In the genomic region with DNA sequence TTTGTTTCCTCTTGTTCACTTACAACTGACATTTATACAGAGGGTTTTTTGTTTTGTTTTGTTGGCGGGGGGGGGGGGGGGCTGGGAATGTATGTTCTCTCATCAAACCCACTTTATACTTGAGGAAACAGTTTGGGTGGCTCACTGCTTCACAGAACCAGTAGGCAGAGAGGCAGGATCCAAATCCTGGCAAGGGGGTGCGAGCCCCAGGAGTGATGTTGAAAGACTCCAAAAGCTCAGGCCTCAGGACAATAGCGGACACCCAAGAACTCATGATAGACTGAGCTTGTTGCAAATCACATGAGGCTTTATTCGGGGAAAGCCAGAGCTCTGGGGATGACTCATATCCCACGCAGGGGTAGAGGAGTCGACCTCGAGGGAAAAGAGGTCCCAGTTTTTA, we compare ENCODE assay signal across 11 mouse cellular contexts. TPM values are rescaled to one million over a fixed set of nuclear protein-coding genes. Genes with fewer than 3 reads are reported as not detected.
DNase-seq lines count a peak whose midpoint lies in the region; ATAC-seq and TF ChIP-seq lines count a peak whose summit lies in the region.
"Not testable (repeated sequence)": the region's sequence is repeated elsewhere in the genome, so short reads cannot be mapped to it uniquely, and the experiment has no call there.
"Had no signal": no experiment of that assay in that cellular context is flagged by ENCODE, and none has a peak within 500 bp of the region (broad histone marks: within the 10 kb centered on the region; RNA-seq: fewer than 3 reads in every experiment).

No protein-coding gene starts in this region.

- not testable (repeated sequence) for TF ChIP-seq CTCF in CH12.LX (conservative IDR thresholded peaks at IDR 0.05 in 1 of 2, IDR thresholded peaks at IDR 0.05 in 1 of 2; ENCODE audit: low read depth in 2 of 2, low read length in 2 of 2); bone marrow macrophage, adult 2 months (IDR thresholded peaks at IDR 0.05; ENCODE audit: low read depth, low read length)

- H3K9ac ChIP-seq in CH12.LX (ENCODE audit: insufficient read depth, low read depth); forebrain, embryonic 11.5 days (ENCODE audit: low read length): not testable (repeated sequence)

- TF ChIP-seq POLR2A in CH12.LX (IDR thresholded peaks at IDR 0.05; ENCODE audit: low read depth, low read length); bone marrow macrophage, adult 2 months (IDR thresholded peaks at IDR 0.05; ENCODE audit: borderline replicate concordance, low read depth, low read length): not testable (repeated sequence)

- H3K27ac ChIP-seq in CH12.LX (ENCODE audit: insufficient read depth, low read depth); forebrain, embryonic 11.5 days (ENCODE audit: low read depth, low read length); heart, embryonic 10.5 days: not testable (repeated sequence)
- H3K27ac ChIP-seq in bone marrow macrophage, adult 2 months (ENCODE audit: insufficient read depth, low read depth, low read length): peak overlapping the region; percentile 92
- peak overlapping the region; percentile 44 for H3K27ac ChIP-seq in macrophage

- not testable (repeated sequence) for H3K36me3 ChIP-seq in CH12.LX (replicated peaks in 1 of 2; ENCODE audit: control insufficient read depth in 1 of 2, insufficient read depth in 1 of 2, low read length in 1 of 2); forebrain, embryonic 11.5 days (ENCODE audit: control insufficient read depth, insufficient read depth, low read length); heart, embryonic 10.5 days; macrophage (ENCODE audit: inconsistent target)

- peaks cover 5 to 49% of the 10 kb centered on the region in 2 experiments for H3K4me1 ChIP-seq in CH12.LX (ENCODE audit: control insufficient read depth in 1 of 2, insufficient read depth in 2 of 2)
- H3K4me1 ChIP-seq in bone marrow macrophage, adult 2 months (ENCODE audit: control insufficient read depth, insufficient read depth, low read length): peaks cover 24% of the 10 kb centered on the region
- not testable (repeated sequence) for H3K4me1 ChIP-seq in forebrain, embryonic 11.5 days (replicated peaks; ENCODE audit: control insufficient read depth, insufficient read depth, low read length); heart, embryonic 10.5 days

- not testable (repeated sequence) for H3K9me3 ChIP-seq in CH12.LX (replicated peaks; ENCODE audit: low read length); forebrain, embryonic 11.5 days (ENCODE audit: control insufficient read depth, low read length); heart, embryonic 10.5 days

- not testable (repeated sequence) for H3K79me2 ChIP-seq in CH12.LX (replicated peaks; ENCODE audit: control insufficient read depth, extremely low read depth, insufficient read depth, poor library complexity, severe bottlenecking); macrophage (ENCODE audit: inconsistent target)

- not testable (repeated sequence) for TF ChIP-seq EP300 in CH12.LX (IDR thresholded peaks at IDR 0.05; ENCODE audit: low read length)

- in situ Hi-C loops in CH12.LX (cut with MboI; ENCODE audit: low pct_ligation_motif_present, low pct_unique_long_range_greater_than_20kb, low sequenced_read_pairs): not testable (repeated sequence)

- ATAC-seq in forebrain, embryonic 11.5 days (replicated peaks; ENCODE audit: low FRiP score): not testable (repeated sequence)

- H3K4me3 ChIP-seq in CH12.LX (replicated peaks in 1 of 3; ENCODE audit: low read depth in 2 of 3, low read length in 2 of 3, poor library complexity in 1 of 3); forebrain, embryonic 11.5 days (ENCODE audit: low read depth, low read length); heart, embryonic 10.5 days; macrophage (ENCODE audit: inconsistent target): not testable (repeated sequence)
- peak overlapping the region; percentile 23; the same call in 1 of the 2 replicates for H3K4me3 ChIP-seq in bone marrow macrophage, adult 2 months (ENCODE audit: insufficient read depth, low read length)

- not testable (repeated sequence) for TF ChIP-seq RAD21 in CH12.LX (IDR thresholded peaks at IDR 0.05; ENCODE audit: low read depth, low read length)

- DNase-seq in 416B (ENCODE audit: low read depth) (peak; percentile 39), NIH3T3 (ENCODE audit: low read depth) (peak; percentile 39)
- not testable (repeated sequence) for DNase-seq in CH12.LX (ENCODE audit: extremely low read depth)
- peak; percentile 30 for DNase-seq in forebrain, embryonic 11.5 days (ENCODE audit: low spot score)
- DNase-seq in heart, adult 11 months: peak; percentile 62
- peak; percentile 71 for DNase-seq in heart, embryonic 10.5 days (ENCODE audit: low spot score)

- dilution Hi-C loops in CH12.LX (cut with MboI; ENCODE audit: extremely low pct_ligation_motif_present, extremely low pct_unique_long_range_greater_than_20kb, low sequenced_read_pairs): not testable (repeated sequence)

- peak overlapping the region; percentile 31; the same call in 1 of the 2 replicates for H3K4me2 ChIP-seq in CH12.LX (ENCODE audit: insufficient read depth, low read depth, poor library complexity, severe bottlenecking)
- H3K4me2 ChIP-seq in forebrain, embryonic 11.5 days (ENCODE audit: low read depth, low read length, severe bottlenecking): not testable (repeated sequence)

- H3K27me3 ChIP-seq in CH12.LX (replicated peaks); forebrain, embryonic 11.5 days (ENCODE audit: control insufficient read depth, insufficient read depth, low read length); heart, embryonic 10.5 days (ENCODE audit: insufficient read depth, poor library complexity, severe bottlenecking): not testable (repeated sequence)

- 74% methylated on average over 7 of the region's 7 CpGs for WGBS in forebrain, embryonic 11.5 days
- 69% methylated on average over 7 of the region's 7 CpGs for WGBS in heart, embryonic 10.5 days
- WGBS in macrophage (ENCODE audit: missing documents): 61% methylated on average over 3 of the region's 7 CpGs

RNA-seq across cellular contexts. Expression of a gene that starts 3.7 kb away (rescaled TPM):
- total RNA-seq in CH12.LX (2012; rRNA removed) (8.4 and 8.6 TPM in 2 replicates), CH12.LX (2014; rRNA removed) (6.9 and 7.2 TPM in 2 replicates)
- polyA plus RNA-seq in CH12.LX (2012; ENCODE audit: insufficient read length, low read depth) (5.9 and 6.2 TPM in 2 replicates), macrophage (2018) (40.1 to 89.6 TPM (median 57.2 TPM) in 3 replicates)
- polyA plus RNA-seq in bone marrow macrophage, adult 2 months (2012; ENCODE audit: insufficient read depth, insufficient read length, missing spikeins): 72.9 and 73.7 TPM in 2 replicates
- 7.9 and 8.9 TPM in 2 replicates for polyA plus RNA-seq in forebrain, embryonic 11.5 days (2014; fragmentation: Nextera tagmentation; extraction: Ambion mirVana)
- 12.8 and 14.5 TPM in 2 replicates for polyA plus RNA-seq in heart, embryonic 10.5 days (2016; fragmentation: Nextera tagmentation; extraction: Ambion mirVana)
- 100 to 1,000 TPM in 20 of 26 experiments, 10 to 100 TPM in 6; 30.8 to 346 (median 186) TPM for total RNA-seq in macrophage (2018; cell fraction: chromatin; rRNA removed)
- total RNA-seq in macrophage (2018; cell fraction: cytosol; rRNA removed): 100 to 1,000 TPM in 16 of 26 experiments, 10 to 100 TPM in 10; 40.5 to 406 (median 208) TPM
- 100 to 1,000 TPM in 24 of 26 experiments, 10 to 100 TPM in 2; 78.8 to 617 (median 339) TPM for total RNA-seq in macrophage (2018; cell fraction: nucleus; rRNA removed)

RNA-seq across cellular contexts. Expression of a gene that starts 35.2 kb away (rescaled TPM):
- not detected in 2 replicates for total RNA-seq in CH12.LX (2012; rRNA removed)
- total RNA-seq in CH12.LX (2014; rRNA removed): not detected in 2 replicates
- not detected in 2 replicates for polyA plus RNA-seq in CH12.LX (2012; ENCODE audit: insufficient read length, low read depth)
- polyA plus RNA-seq in bone marrow macrophage, adult 2 months (2012; ENCODE audit: insufficient read depth, insufficient read length, missing spikeins): not detected in 2 replicates
- polyA plus RNA-seq in forebrain, embryonic 11.5 days (2014; fragmentation: Nextera tagmentation; extraction: Ambion mirVana): 26.3 and 28.7 TPM in 2 replicates
- 9.1 and 9.8 TPM in 2 replicates for polyA plus RNA-seq in heart, embryonic 10.5 days (2016; fragmentation: Nextera tagmentation; extraction: Ambion mirVana)
- total RNA-seq in macrophage (2018; cell fraction: chromatin; rRNA removed): under 1 TPM in 6 of 26 experiments, not detected in 20; 0.22 to 0.85 (median 0.48) TPM
- under 1 TPM in 11 of 26 experiments, not detected in 15; 0.03 to 0.29 (median 0.06) TPM for total RNA-seq in macrophage (2018; cell fraction: cytosol; rRNA removed)
- total RNA-seq in macrophage (2018; cell fraction: nucleus; rRNA removed): under 1 TPM in 9 of 26 experiments, not detected in 17; 0.18 to 0.69 (median 0.22) TPM
- 0.04 TPM in 1 of 3 replicates, not detected in the others for polyA plus RNA-seq in macrophage (2018)
- total RNA-seq: MEL had no signal
- polyA plus RNA-seq: activated CD4-positive, CD25-positive, alpha-beta regulatory T cell, adult 4 months; G1E had no signal
